Mouse (Mus musculus) heart, embryonic 11.5 days (tissue): ENCODE results near the gene Parp4. TPM values are rescaled to one million over a fixed set of nuclear protein-coding genes. Genes with fewer than 3 reads are reported as not detected.

Experiments
- ATAC-seq: fragments of 200-750 bp; cut with Nextera tagmentation; replicated peaks from 2 replicates; pipeline ENCODE4 v1.8.0; 2017; ENCODE audit warnings: moderate library complexity; ENCODE audit not compliant: insufficient number of reproducible peaks, low FRiP score, low TSS enrichment
- H3K27ac ChIP-seq: fragments of 300-500 bp; sonication (generic); 2 replicates; pipeline ENCODE4 v1.5.1; 2014; ENCODE audit warnings: mild to moderate bottlenecking, low read depth, low read length
- H3K27me3 ChIP-seq: fragments of 300-500 bp; sonication (generic); 2 replicates; pipeline ENCODE4 v1.6.1; 2014; ENCODE audit warnings: mild to moderate bottlenecking, low read length, mixed read lengths; ENCODE audit not compliant: control insufficient read depth, insufficient read depth
- H3K36me3 ChIP-seq: fragments of 300-500 bp; sonication (generic); 2 replicates; pipeline ENCODE4 v1.6.1; 2014; ENCODE audit warnings: mild to moderate bottlenecking, low read length, moderate library complexity, mixed read lengths; ENCODE audit not compliant: control insufficient read depth, insufficient read depth
- H3K4me1 ChIP-seq: fragments of 300-500 bp; sonication (generic); 2 replicates; pipeline ENCODE4 v1.6.1; 2014; ENCODE audit warnings: low read length; ENCODE audit not compliant: control insufficient read depth, insufficient read depth
- H3K4me2 ChIP-seq: fragments of 300-500 bp; sonication (generic); 2 replicates; pipeline ENCODE4 v1.6.1; 2014; ENCODE audit warnings: mild to moderate bottlenecking, moderate library complexity
- H3K4me3 ChIP-seq: fragments of 300-500 bp; sonication (generic); 2 replicates; pipeline ENCODE4 v1.5.1; 2014; ENCODE audit warnings: low read depth, low read length
- H3K9ac ChIP-seq: fragments of 300-500 bp; sonication (generic); 2 replicates; pipeline ENCODE4 v1.6.1; 2014; ENCODE audit warnings: mild to moderate bottlenecking, low read depth, low read length, moderate library complexity
- H3K9me3 ChIP-seq: fragments of 300-500 bp; sonication (generic); replicated peaks from 2 replicates; pipeline ENCODE4 v1.6.1; 2016; ENCODE audit warnings: low read length; ENCODE audit not compliant: control insufficient read depth
- WGBS: fragments of 180-500 bp; shearing (Covaris S2); extraction: QIAGEN DNeasy Blood & Tissue Kit; methylation state at CpG from one replicate; pipeline ENCODE4 v1.1.7; 2014; ENCODE audit not compliant: insufficient replicate concordance; 5-methylcytosine and 5-hydroxymethylcytosine counted together
- polyA plus RNA-seq: library from polyadenylated mRNA; unstranded; fragments of >200 nt; fragmentation: Nextera tagmentation; extraction: Ambion mirVana; gene quantifications from 2 replicates; pipeline ENCODE4 v1.2.1, GENCODE M21; 2014

The Parp4 gene
- polyA plus RNA-seq, 1 experiment from 2014 or later: 12.6 TPM

- Histone ChIP-seq H3K9ac (peak overlapping the region; percentile 89), H3K27me3 (no peaks in the 10 kb centered on the region), H3K9me3 (no peaks in the 10 kb centered on the region), H3K27ac (no peak overlapping the region), H3K4me3 (peak overlapping the region; percentile 81), H3K36me3 (peaks cover 8% of the 10 kb centered on the region), H3K4me1 (peaks cover 18% of the 10 kb centered on the region), H3K4me2 (peak overlapping the region; percentile 73)
- WGBS: 2% methylated on average over 13 of the region's 13 CpGs
- ATAC-seq: no peak
These were observed 93.7 kb downstream of the Parp4 start for GRCm38 (mm10) chr14:56669046-56669620.

GRCm38 (mm10) chr14:56685426-56685825, 110.0 kb downstream of the Parp4 start:
- H3K4me3 ChIP-seq: no peak overlapping the region
- no peak for ATAC-seq
- H3K27ac ChIP-seq: no peak overlapping the region
- no peak overlapping the region for H3K4me2 ChIP-seq
- H3K36me3 ChIP-seq: peaks cover 29% of the 10 kb centered on the region
- no peaks in the 10 kb centered on the region for H3K4me1 ChIP-seq
- H3K27me3 ChIP-seq: no peaks in the 10 kb centered on the region
- H3K9ac ChIP-seq: no peak overlapping the region
- 44% methylated on average over 1 of the region's 1 CpGs for WGBS
- no peaks in the 10 kb centered on the region for H3K9me3 ChIP-seq

DNA sequence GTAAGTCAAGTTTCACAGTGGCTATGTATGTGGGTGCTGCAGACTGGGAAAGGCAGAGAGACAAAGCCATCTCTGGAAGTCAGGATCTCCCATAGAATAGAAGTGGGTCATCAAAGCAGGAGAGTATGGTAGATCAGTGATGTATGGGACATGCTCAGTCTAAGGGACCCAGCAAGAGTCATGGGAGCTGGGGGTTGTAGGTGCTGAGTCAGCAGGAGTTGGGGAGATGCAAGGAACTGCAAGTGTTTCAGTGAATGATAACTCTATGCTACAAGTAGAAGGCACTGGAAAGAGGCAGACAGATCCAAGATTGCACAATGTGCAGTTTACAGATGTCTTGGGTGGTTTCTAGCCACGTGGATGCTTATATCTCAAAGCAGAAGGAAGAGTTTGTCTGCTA, 113.7 kb downstream of the Parp4 start:
- 81% methylated on average over 1 of the region's 1 CpGs for WGBS
- peaks cover 39% of the 10 kb centered on the region for H3K36me3 ChIP-seq
- ATAC-seq: no peak
- no peaks in the 10 kb centered on the region for H3K4me1 ChIP-seq
- H3K4me3 ChIP-seq: no peak overlapping the region
- H3K9ac ChIP-seq: no peak overlapping the region
- H3K27me3 ChIP-seq: no peaks in the 10 kb centered on the region
- H3K9me3 ChIP-seq: no peaks in the 10 kb centered on the region
- no peak overlapping the region for H3K4me2 ChIP-seq
- no peak overlapping the region for H3K27ac ChIP-seq

GRCm38 (mm10) chr14:56689766-56690165, 114.3 kb downstream of the Parp4 start:
- Histone ChIP-seq H3K4me1 (no peaks in the 10 kb centered on the region), H3K9me3 (no peaks in the 10 kb centered on the region), H3K27me3 (no peaks in the 10 kb centered on the region), H3K36me3 (peaks cover 40% of the 10 kb centered on the region), H3K4me2 (no peak overlapping the region), H3K9ac (no peak overlapping the region), H3K27ac (no peak overlapping the region), H3K4me3 (no peak overlapping the region)
- no peak for ATAC-seq
- 78% methylated on average over 1 of the region's 1 CpGs for WGBS

- H3K4me2 ChIP-seq: no peak overlapping the region
- H3K9me3 ChIP-seq: no peaks in the 10 kb centered on the region
- no peak overlapping the region for H3K9ac ChIP-seq
- 82% methylated on average over 3 of the region's 3 CpGs for WGBS
- no peak overlapping the region for H3K4me3 ChIP-seq
- no peaks in the 10 kb centered on the region for H3K4me1 ChIP-seq
- no peak overlapping the region for H3K27ac ChIP-seq
- no peak for ATAC-seq
- no peaks in the 10 kb centered on the region for H3K27me3 ChIP-seq
- peaks cover 36% of the 10 kb centered on the region for H3K36me3 ChIP-seq
These were observed 120.1 kb downstream of the Parp4 start for GRCm38 (mm10) chr14:56695495-56695894.

- H3K9ac ChIP-seq: no peak overlapping the region
- peaks cover 29% of the 10 kb centered on the region for H3K36me3 ChIP-seq
- H3K27ac ChIP-seq: no peak overlapping the region
- WGBS: 94% methylated on average over 5 of the region's 5 CpGs
- no peak overlapping the region for H3K4me2 ChIP-seq
- H3K4me3 ChIP-seq: no peak overlapping the region
- ATAC-seq: no peak
- H3K27me3 ChIP-seq: no peaks in the 10 kb centered on the region
- H3K9me3 ChIP-seq: no peaks in the 10 kb centered on the region
- H3K4me1 ChIP-seq: no peaks in the 10 kb centered on the region
These were observed 122.4 kb downstream of the Parp4 start for GRCm38 (mm10) chr14:56697836-56698235.

DNA sequence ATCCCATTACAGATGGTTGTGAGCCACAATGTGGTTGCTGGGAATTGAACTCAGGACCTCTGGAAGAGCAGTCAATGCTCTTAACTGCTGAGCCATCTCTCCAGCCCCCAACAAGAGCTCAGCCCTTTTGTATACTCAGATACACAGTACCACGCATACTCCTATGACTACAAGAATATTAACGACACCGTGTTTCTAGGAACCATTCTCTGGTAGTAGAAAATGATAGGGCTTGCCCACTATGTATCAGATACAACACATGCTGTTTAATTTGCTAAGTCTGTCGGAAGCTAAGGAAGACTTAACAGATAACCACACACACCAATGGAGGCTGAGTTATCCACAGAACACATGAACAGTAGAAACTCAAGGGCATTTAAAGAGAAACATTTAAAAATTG, 127.2 kb downstream of the Parp4 start:
- Histone ChIP-seq H3K4me1 (peaks cover 11% of the 10 kb centered on the region; the same call in 1 of the 2 replicates), H3K4me2 (no peak overlapping the region), H3K4me3 (no peak overlapping the region), H3K27ac (no peak overlapping the region), H3K36me3 (peaks cover 10% of the 10 kb centered on the region; the same call in 1 of the 2 replicates), H3K9me3 (no peaks in the 10 kb centered on the region), H3K27me3 (no peaks in the 10 kb centered on the region), H3K9ac (no peak overlapping the region)
- 86% methylated on average over 4 of the region's 4 CpGs for WGBS
- no peak for ATAC-seq

- no peaks in the 10 kb centered on the region for H3K9me3 ChIP-seq
- no peak overlapping the region for H3K27ac ChIP-seq
- H3K4me2 ChIP-seq: no peak overlapping the region
- WGBS: 61% methylated on average over 4 of the region's 4 CpGs
- peaks cover 11% of the 10 kb centered on the region; the same call in 1 of the 2 replicates for H3K4me1 ChIP-seq
- H3K9ac ChIP-seq: no peak overlapping the region
- no peak for ATAC-seq
- H3K4me3 ChIP-seq: no peak overlapping the region
- H3K27me3 ChIP-seq: no peaks in the 10 kb centered on the region
- no peaks in the 10 kb centered on the region for H3K36me3 ChIP-seq
These were observed 130.3 kb downstream of the Parp4 start for GRCm38 (mm10) chr14:56705687-56706086.
